Mouse (Mus musculus) intestine, embryonic 16.5 days (tissue): ENCODE measurements around the gene Adora1. TPM values are rescaled to one million over a fixed set of nuclear protein-coding genes. Genes with fewer than 3 reads are reported as not detected.

Source experiments
- ATAC-seq: fragments of 200-750 bp; cut with Nextera tagmentation; 2 replicates; pipeline ENCODE4 v1.8.0; 2017; ENCODE audit warnings: moderate TSS enrichment, moderate library complexity
- H3K27ac ChIP-seq: fragments of 300-500 bp; sonication (generic); 2 replicates; pipeline ENCODE4 v1.5.1; 2014; ENCODE audit warnings: mild to moderate bottlenecking, low read length
- H3K27me3 ChIP-seq: fragments of 300-500 bp; sonication (generic); replicated peaks from 2 replicates; pipeline ENCODE4 v1.6.1; 2014; ENCODE audit warnings: low read length, control low read depth, mixed read lengths; ENCODE audit not compliant: control insufficient read depth, insufficient read depth
- H3K36me3 ChIP-seq: fragments of 300-500 bp; sonication (generic); 2 replicates; pipeline ENCODE4 v1.6.1; 2014; ENCODE audit warnings: low read length, control low read depth; ENCODE audit not compliant: control insufficient read depth, insufficient read depth
- H3K4me1 ChIP-seq: fragments of 300-500 bp; sonication (generic); 2 replicates; pipeline ENCODE4 v1.6.1; 2014; ENCODE audit warnings: low read length, control low read depth, mixed read lengths; ENCODE audit not compliant: control insufficient read depth, insufficient read depth
- H3K4me2 ChIP-seq: fragments of 300-500 bp; sonication (generic); 2 replicates; pipeline ENCODE4 v1.6.1; 2014; ENCODE audit warnings: low read depth, low read length, control low read depth
- H3K4me3 ChIP-seq: fragments of 300-500 bp; sonication (generic); 2 replicates; pipeline ENCODE4 v1.5.1; 2014; ENCODE audit warnings: mild to moderate bottlenecking, low read length
- H3K9ac ChIP-seq: fragments of 300-500 bp; sonication (generic); 2 replicates; pipeline ENCODE4 v1.6.1; 2014; ENCODE audit warnings: low read depth, low read length
- H3K9me3 ChIP-seq: fragments of 300-500 bp; sonication (generic); 2 replicates; pipeline ENCODE4 v1.6.1; 2016; ENCODE audit warnings: low read length, control low read depth; ENCODE audit not compliant: control insufficient read depth
- WGBS: fragments of 180-500 bp; shearing (Covaris S2); extraction: QIAGEN DNeasy Blood & Tissue Kit; methylation state at CpG from one replicate; pipeline ENCODE4 v1.1.7; 2014; 5-methylcytosine and 5-hydroxymethylcytosine counted together
- polyA plus RNA-seq: library from polyadenylated mRNA; unstranded; fragments of >200 nt; fragmentation: Nextera tagmentation; extraction: Ambion mirVana; gene quantifications from 2 replicates; pipeline ENCODE4 v1.2.1, GENCODE M21; 2015

The Adora1 gene
- polyA plus RNA-seq, 1 experiment from 2014 or later, result 6.8 TPM

DNA sequence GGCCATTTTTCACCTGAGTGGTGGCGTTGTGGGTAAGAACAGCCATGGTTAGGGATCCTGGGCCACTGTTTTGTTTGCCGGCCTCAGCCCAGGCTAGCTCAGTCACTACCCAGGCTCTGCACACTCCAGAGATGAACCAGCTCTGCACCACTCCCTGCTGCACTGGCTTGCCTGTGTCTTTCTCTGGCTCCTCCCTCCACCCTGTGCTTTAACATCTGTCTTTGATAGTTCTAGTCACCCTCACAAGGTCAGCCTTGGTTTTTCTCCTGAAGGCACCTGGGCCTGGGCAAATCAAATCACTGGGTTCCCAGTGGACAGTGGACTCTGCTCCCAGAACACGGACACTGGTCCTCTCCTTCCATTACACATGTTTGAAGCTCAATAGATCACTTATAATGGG lies 81.1 kb downstream of the Adora1 start:
- Histone ChIP-seq H3K4me3 (no peak overlapping the region), H3K9ac (no peak overlapping the region), H3K36me3 (no peaks in the 10 kb centered on the region), H3K27ac (no peak overlapping the region), H3K9me3 (no peaks in the 10 kb centered on the region), H3K4me1 (0 out of 2 replicates have a peak, but pooled peaks cover 2% of the 10 kb centered on the region), H3K4me2 (no peak overlapping the region), H3K27me3 (no peaks in the 10 kb centered on the region)
- 85% methylated on average over 3 of the region's 3 CpGs for WGBS
- no peak; the same call in 1 of the 2 replicates for ATAC-seq

DNA sequence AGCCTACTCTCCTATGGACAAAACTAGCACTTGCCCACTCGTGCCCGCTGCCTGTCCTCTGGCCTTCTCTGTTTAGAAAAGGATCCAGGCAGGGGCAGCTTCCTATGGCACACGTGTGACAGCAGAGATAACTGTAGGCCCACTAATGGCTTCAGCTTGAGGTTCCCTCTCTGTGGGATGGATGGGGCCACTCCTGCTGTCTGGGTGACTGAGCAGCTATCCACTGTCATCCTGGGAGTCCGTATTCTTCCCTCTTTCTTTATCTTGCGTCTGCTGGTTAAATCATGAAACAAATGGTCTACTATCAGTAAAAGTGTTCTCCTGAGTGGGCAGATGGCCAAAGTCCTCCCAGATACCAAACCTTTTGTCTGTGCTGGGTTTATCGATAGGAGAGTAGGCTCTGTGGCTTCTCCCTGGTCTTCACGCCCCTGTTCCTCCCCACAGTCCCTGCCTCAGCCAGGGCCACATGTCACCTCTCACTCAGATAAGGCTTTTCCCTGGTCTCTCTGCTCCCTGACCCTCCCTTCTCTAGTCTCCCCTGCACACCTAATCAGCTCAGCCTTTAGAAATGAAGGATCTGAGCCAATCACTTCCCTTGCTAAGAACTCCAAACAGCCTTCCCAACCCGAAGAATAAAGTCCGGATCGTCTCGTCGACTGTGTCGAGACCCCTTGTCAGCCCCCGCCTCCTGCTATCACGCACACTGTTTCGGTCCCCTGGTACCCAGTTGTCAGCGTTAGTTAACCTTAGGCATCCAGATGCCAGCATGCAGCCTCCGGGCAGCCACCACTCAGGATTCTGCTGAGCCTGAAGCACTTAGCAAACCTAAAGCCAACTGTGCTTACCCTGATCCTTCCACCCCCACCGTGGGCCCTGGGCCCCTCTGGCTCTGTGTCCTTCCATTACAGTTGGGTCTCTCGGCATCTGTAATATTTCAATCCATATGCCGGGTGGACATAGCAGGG lies 82.3 kb downstream of the Adora1 start:
- no peaks in the 10 kb centered on the region for H3K9me3 ChIP-seq
- no peak overlapping the region for H3K9ac ChIP-seq
- H3K4me2 ChIP-seq, result no peak overlapping the region
- no peak for ATAC-seq
- WGBS, result 73% methylated on average over 21 of the region's 21 CpGs
- no peaks in the 10 kb centered on the region for H3K36me3 ChIP-seq
- no peaks in the 10 kb centered on the region for H3K27me3 ChIP-seq
- no peak overlapping the region for H3K4me3 ChIP-seq
- H3K27ac ChIP-seq, result no peak overlapping the region
- H3K4me1 ChIP-seq, result 0 out of 2 replicates have a peak, but pooled peaks cover 2% of the 10 kb centered on the region

DNA sequence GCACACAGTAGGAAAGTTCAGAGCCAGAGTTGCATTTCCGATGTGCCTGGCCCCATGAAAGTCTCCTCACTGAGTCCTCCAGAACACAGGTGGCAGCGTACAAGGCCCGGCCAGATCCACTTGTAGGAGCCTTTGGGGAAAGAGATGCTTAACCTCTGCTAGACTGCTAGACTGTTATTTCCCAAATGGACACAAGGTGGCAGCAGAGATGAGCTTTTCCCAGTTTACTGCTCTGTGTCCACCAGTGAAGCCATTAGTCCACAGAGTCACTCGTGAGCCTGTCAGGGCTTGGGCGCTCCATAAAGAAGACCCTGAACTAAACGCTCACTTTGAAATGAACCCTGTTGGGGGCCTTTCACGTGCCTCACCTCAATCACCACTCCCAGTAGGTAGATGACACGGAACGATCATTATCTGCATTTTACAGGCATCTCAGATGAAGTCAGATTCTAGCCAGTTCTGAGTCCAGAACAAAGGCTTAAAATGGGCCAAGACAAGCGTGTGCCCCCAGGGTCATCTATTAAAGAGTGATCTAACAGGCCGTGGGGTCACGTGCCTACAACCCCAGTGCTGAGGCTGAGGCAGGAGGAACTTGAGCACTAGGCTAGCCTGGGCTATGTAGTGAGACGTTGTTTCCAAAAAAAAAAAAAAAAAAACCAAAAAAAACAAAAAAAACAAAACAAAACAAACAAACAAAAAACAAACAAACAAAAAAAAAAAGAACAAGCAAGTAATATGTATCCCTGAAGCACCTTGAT lies 83.4 kb downstream of the Adora1 start:
- no peak overlapping the region for H3K4me2 ChIP-seq
- no peaks in the 10 kb centered on the region for H3K27me3 ChIP-seq
- no peak overlapping the region for H3K4me3 ChIP-seq
- no peak overlapping the region for H3K27ac ChIP-seq
- no peaks in the 10 kb centered on the region for H3K36me3 ChIP-seq
- H3K4me1 ChIP-seq, result 0 out of 2 replicates have a peak, but pooled peaks cover 2% of the 10 kb centered on the region
- no peak overlapping the region for H3K9ac ChIP-seq
- peak; percentile 80 for ATAC-seq
- WGBS, result 33% methylated on average over 13 of the region's 13 CpGs
- no peaks in the 10 kb centered on the region for H3K9me3 ChIP-seq

DNA sequence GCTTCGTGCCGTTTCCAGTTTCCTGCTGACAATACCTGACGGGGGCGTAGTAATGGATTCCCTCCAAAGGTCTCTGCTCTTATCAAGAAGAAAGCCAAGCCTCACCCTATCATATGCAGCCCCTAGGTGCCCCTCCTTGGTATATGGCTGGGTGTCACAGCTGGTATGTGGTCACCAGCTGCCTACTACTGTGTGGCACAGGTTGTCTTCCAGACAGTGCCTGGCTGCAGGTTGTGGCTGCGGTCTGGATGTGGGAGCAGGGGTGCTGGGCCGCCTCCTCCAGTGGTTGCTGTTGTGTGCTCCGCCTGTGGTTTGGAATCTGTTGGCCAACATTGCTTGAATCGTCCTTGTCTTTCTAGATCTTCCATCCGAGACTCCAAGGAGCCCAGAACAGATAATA lies 84.5 kb downstream of the Adora1 start:
- no peak overlapping the region for H3K27ac ChIP-seq
- H3K4me3 ChIP-seq, result no peak overlapping the region
- WGBS, result 88% methylated on average over 9 of the region's 9 CpGs
- ATAC-seq, result no peak
- no peaks in the 10 kb centered on the region for H3K9me3 ChIP-seq
- H3K27me3 ChIP-seq, result no peaks in the 10 kb centered on the region
- H3K9ac ChIP-seq, result no peak overlapping the region
- H3K36me3 ChIP-seq, result no peaks in the 10 kb centered on the region
- no peak overlapping the region for H3K4me2 ChIP-seq
- H3K4me1 ChIP-seq, result 0 out of 2 replicates have a peak, but pooled peaks cover 2% of the 10 kb centered on the region

DNA sequence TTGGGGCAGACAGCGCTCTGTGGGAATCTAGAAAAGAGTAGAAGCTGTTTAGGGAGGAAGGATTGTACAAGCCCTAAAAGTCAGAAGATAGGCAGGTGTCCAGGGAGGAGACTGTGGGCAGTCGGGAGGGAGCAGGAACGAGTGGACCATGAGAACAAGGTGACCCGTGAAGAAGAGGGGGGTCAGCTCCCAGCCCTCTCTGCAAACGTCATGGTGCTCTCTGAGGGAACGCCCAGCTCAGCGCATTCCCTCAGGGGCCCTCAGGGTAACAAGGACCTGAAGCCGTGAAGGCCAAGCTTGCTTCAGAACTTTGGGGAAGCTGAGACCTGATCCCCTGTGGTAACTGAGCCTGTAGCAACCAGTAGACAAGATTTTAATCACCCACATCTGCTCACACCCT lies 85.2 kb downstream of the Adora1 start:
- H3K27ac ChIP-seq, result no peak overlapping the region
- no peaks in the 10 kb centered on the region for H3K27me3 ChIP-seq
- H3K9me3 ChIP-seq, result no peaks in the 10 kb centered on the region
- no peak overlapping the region for H3K9ac ChIP-seq
- WGBS, result 59% methylated on average over 8 of the region's 8 CpGs
- no peak overlapping the region for H3K4me3 ChIP-seq
- H3K36me3 ChIP-seq, result no peaks in the 10 kb centered on the region
- ATAC-seq, result no peak
- H3K4me2 ChIP-seq, result no peak overlapping the region
- 0 out of 2 replicates have a peak, but pooled peaks cover 2% of the 10 kb centered on the region for H3K4me1 ChIP-seq

Other genes starting within 250 kb of the Adora1 start
- 8.7 and 8.8 TPM in 2 replicates for gene Fmod, start 198.2 kb downstream of the Adora1 start, polyA plus RNA-seq
- gene Btg2, start 156.3 kb downstream of the Adora1 start, polyA plus RNA-seq, result 42.9 and 43.2 TPM in 2 replicates
- not detected in 2 replicates for gene Chit1, start 124.2 kb downstream of the Adora1 start, polyA plus RNA-seq
- gene Chil1, start 53.3 kb downstream of the Adora1 start, polyA plus RNA-seq, result 0.43 and 0.57 TPM in 2 replicates
- gene Mybph, start 42.0 kb downstream of the Adora1 start, polyA plus RNA-seq, result 0.17 and 0.24 TPM in 2 replicates
- 0.32 TPM in 2 replicates for gene Myog, start 54.6 kb upstream of the Adora1 start, polyA plus RNA-seq
- 4.6 and 4.7 TPM in 2 replicates for gene Ppfia4, start 97.5 kb upstream of the Adora1 start, polyA plus RNA-seq
- gene Tmem183a, start 126.5 kb upstream of the Adora1 start, polyA plus RNA-seq, result 84.9 and 88.6 TPM in 2 replicates
- gene 4933406M09Rik, start 150.5 kb upstream of the Adora1 start, polyA plus RNA-seq, result 0.07 TPM in 1 of 2 replicates, not detected in the other
- 32.3 and 38.6 TPM in 2 replicates for gene Cyb5r1, start 170.1 kb upstream of the Adora1 start, polyA plus RNA-seq
- gene Adipor1, start 179.9 kb upstream of the Adora1 start, polyA plus RNA-seq, result 78.7 and 82.8 TPM in 2 replicates
- gene Klhl12, start 220.1 kb upstream of the Adora1 start, polyA plus RNA-seq, result 19.0 and 20.5 TPM in 2 replicates